Mouse (Mus musculus): ENCODE measurements around the gene C1qtnf7. TPM values are rescaled to one million over a fixed set of nuclear protein-coding genes. Genes with fewer than 3 reads are reported as not detected.

The C1qtnf7 gene
- total and polyA plus RNA-seq, 3 experiments: not detected

- TF ChIP-seq MYC (IDR thresholded peaks at IDR 0.05; ENCODE audit: low read depth, low read length) (no peak), TBP (IDR thresholded peaks at IDR 0.05; ENCODE audit: low read depth, low read length) (no peak), UBTF (IDR thresholded peaks at IDR 0.05; ENCODE audit: borderline replicate concordance, insufficient read depth, low read depth, low read length) (no peak), SIN3A (IDR thresholded peaks at IDR 0.05; ENCODE audit: low read length) (no peak), ZNF384 (IDR thresholded peaks at IDR 0.05; ENCODE audit: low read depth, low read length) (no peak), RAD21 (IDR thresholded peaks at IDR 0.05; ENCODE audit: low read depth, low read length) (no peak), ZKSCAN1 (IDR thresholded peaks at IDR 0.05; ENCODE audit: low read depth, low read length) (no peak), TCF12 (IDR thresholded peaks at IDR 0.05; ENCODE audit: low read depth, low read length) (no peak), POLR2AphosphoS5 (IDR thresholded peaks at IDR 0.05; ENCODE audit: borderline replicate concordance, low read depth, low read length) (no peak), USF2 (IDR thresholded peaks at IDR 0.05; ENCODE audit: borderline replicate concordance in 1 of 2, insufficient read depth in 1 of 2, low read depth in 1 of 2, low read length in 2 of 2) (no peak), GABPA (IDR thresholded peaks at IDR 0.05; ENCODE audit: low read depth, low read length) (no peak), MAZ (IDR thresholded peaks at IDR 0.05; ENCODE audit: low read depth, low read length) (no peak)
- DNase-seq (ENCODE audit: low read depth, low spot score): no peak
- Histone ChIP-seq H3K4me1 (ENCODE audit: control insufficient read depth in 1 of 2, insufficient read depth in 2 of 2, low read length in 2 of 2) (no peaks in the 10 kb centered on the region), H3K27ac (ENCODE audit: control insufficient read depth, low read depth, low read length) (no peak overlapping the region), H3K9ac (ENCODE audit: control insufficient read depth, low read depth, low read length, poor library complexity, severe bottlenecking) (no peak overlapping the region), H3K79me2 (ENCODE audit: control insufficient read depth, insufficient read depth, low read length, poor library complexity) (no peaks in the 10 kb centered on the region), H3K9me3 (replicated peaks; ENCODE audit: insufficient read depth, low read length) (no peaks in the 10 kb centered on the region), H3K36me3 (ENCODE audit: control insufficient read depth in 1 of 2, insufficient read depth in 2 of 2, low read length in 2 of 2) (no peaks in the 10 kb centered on the region), H3K4me3 (ENCODE audit: control insufficient read depth in 1 of 2, insufficient read depth in 1 of 2, low read depth in 2 of 2, low read length in 2 of 2) (no peak overlapping the region), H3K27me3 (ENCODE audit: control insufficient read depth in 1 of 2, insufficient read depth in 2 of 2, low read length in 2 of 2) (no peaks in the 10 kb centered on the region)
Measured at GRCm38 (mm10) chr5:43521369-43521768, 6.0 kb downstream of the C1qtnf7 start.

- no peaks in the 10 kb centered on the region for H3K36me3 ChIP-seq (ENCODE audit: control insufficient read depth in 1 of 2, insufficient read depth in 2 of 2, low read length in 2 of 2)
- TF ChIP-seq ELF1 (IDR thresholded peaks at IDR 0.05; ENCODE audit: low read depth, low read length): no peak
- no peak for TF ChIP-seq EP300 (IDR thresholded peaks at IDR 0.05; ENCODE audit: low read depth in 1 of 2, low read length in 2 of 2)
- no peak for TF ChIP-seq ZKSCAN1 (IDR thresholded peaks at IDR 0.05; ENCODE audit: low read depth, low read length)
- TF ChIP-seq NRF1 (IDR thresholded peaks at IDR 0.05; ENCODE audit: insufficient read depth, low read depth, low read length, poor library complexity, severe bottlenecking): no peak
- no peak for TF ChIP-seq CHD1 (IDR thresholded peaks at IDR 0.05; ENCODE audit: low read depth, low read length)
- TF ChIP-seq SMC3 (IDR thresholded peaks at IDR 0.05; ENCODE audit: low read depth, low read length): no peak
- TF ChIP-seq MAZ (IDR thresholded peaks at IDR 0.05; ENCODE audit: low read depth, low read length): no peak
- no peak for TF ChIP-seq GABPA (IDR thresholded peaks at IDR 0.05; ENCODE audit: low read depth, low read length)
- no peak for TF ChIP-seq MXI1 (IDR thresholded peaks at IDR 0.05; ENCODE audit: low read depth, low read length)
- no peak for TF ChIP-seq RCOR1 (IDR thresholded peaks at IDR 0.05; ENCODE audit: low read depth, low read length)
- TF ChIP-seq MYB (IDR thresholded peaks at IDR 0.05; ENCODE audit: low read depth, low read length): no peak
- TF ChIP-seq RAD21 (IDR thresholded peaks at IDR 0.05; ENCODE audit: low read depth, low read length): no peak
- no peak for TF ChIP-seq CHD2 (IDR thresholded peaks at IDR 0.05; ENCODE audit: low read length)
- TF ChIP-seq TCF12 (IDR thresholded peaks at IDR 0.05; ENCODE audit: low read depth, low read length): no peak
- TF ChIP-seq ZNF384 (IDR thresholded peaks at IDR 0.05; ENCODE audit: low read depth, low read length): no peak
- H3K9ac ChIP-seq (ENCODE audit: control insufficient read depth, low read depth, low read length, poor library complexity, severe bottlenecking): no peak overlapping the region
- no peaks in the 10 kb centered on the region for H3K4me1 ChIP-seq (ENCODE audit: control insufficient read depth in 1 of 2, insufficient read depth in 2 of 2, low read length in 2 of 2)
- no peaks in the 10 kb centered on the region for H3K79me2 ChIP-seq (ENCODE audit: control insufficient read depth, insufficient read depth, low read length, poor library complexity)
- H3K9me3 ChIP-seq (replicated peaks; ENCODE audit: insufficient read depth, low read length): no peaks in the 10 kb centered on the region
- H3K27ac ChIP-seq (ENCODE audit: control insufficient read depth, low read depth, low read length): no peak overlapping the region
- H3K4me3 ChIP-seq (ENCODE audit: control insufficient read depth in 1 of 2, insufficient read depth in 1 of 2, low read depth in 2 of 2, low read length in 2 of 2): no peak overlapping the region
- no peak for DNase-seq (ENCODE audit: low read depth, low spot score)
- H3K27me3 ChIP-seq (ENCODE audit: control insufficient read depth in 1 of 2, insufficient read depth in 2 of 2, low read length in 2 of 2): no peaks in the 10 kb centered on the region
Measured at GRCm38 (mm10) chr5:43522866-43523265, 7.5 kb downstream of the C1qtnf7 start.

Measured in MEL (cell line).